Mouse (Mus musculus) hindbrain, embryonic 12.5 days (tissue): ENCODE results near the gene Fgfr1op2. TPM values are rescaled to one million over a fixed set of nuclear protein-coding genes. Genes with fewer than 3 reads are reported as not detected.
A peak's percentile ranks its signal among the peaks of the same experiment; 100 is the strongest.
"Not testable (repeated sequence)": the region's sequence is repeated elsewhere in the genome, so short reads cannot be mapped to it uniquely, and the experiment has no call there.

Experiments used
- ATAC-seq: fragments of 200-750 bp; cut with Nextera tagmentation; 2 replicates; pipeline ENCODE4 v1.8.0; 2017; ENCODE audit warnings: moderate TSS enrichment; ENCODE audit not compliant: low FRiP score
- H3K27ac ChIP-seq: fragments of 300-500 bp; sonication (generic); 2 replicates; pipeline ENCODE4 v1.5.1; 2016; ENCODE audit warnings: mild to moderate bottlenecking
- H3K27me3 ChIP-seq: fragments of 300-500 bp; sonication (generic); 2 replicates; pipeline ENCODE4 v1.6.1; 2016; ENCODE audit warnings: mild to moderate bottlenecking
- H3K36me3 ChIP-seq: fragments of 300-500 bp; sonication (generic); 2 replicates; pipeline ENCODE4 v1.6.1; 2016; ENCODE audit warnings: mild to moderate bottlenecking
- H3K4me1 ChIP-seq: fragments of 300-500 bp; sonication (generic); 2 replicates; pipeline ENCODE4 v1.6.1; 2016
- H3K4me2 ChIP-seq: fragments of 300-500 bp; sonication (generic); replicated peaks from 2 replicates; pipeline ENCODE4 v1.6.1; 2016; ENCODE audit warnings: mild to moderate bottlenecking
- H3K4me3 ChIP-seq: fragments of 300-500 bp; sonication (generic); 2 replicates; pipeline ENCODE4 v1.5.1; 2016; ENCODE audit warnings: mild to moderate bottlenecking
- H3K9ac ChIP-seq: fragments of 300-500 bp; sonication (generic); 2 replicates; pipeline ENCODE4 v1.6.1; 2016; ENCODE audit warnings: mild to moderate bottlenecking, moderate library complexity
- H3K9me3 ChIP-seq: fragments of 300-500 bp; sonication (generic); replicated peaks from 2 replicates; pipeline ENCODE4 v1.6.1; 2016; ENCODE audit warnings: mild to moderate bottlenecking
- WGBS: fragments of 180-500 bp; shearing (Covaris S2); methylation state at CpG from one replicate; pipeline ENCODE4 v1.1.7; 2016; 5-methylcytosine and 5-hydroxymethylcytosine counted together
- polyA plus RNA-seq: library from polyadenylated mRNA; unstranded; fragments of >200 nt; fragmentation: Nextera tagmentation; extraction: Ambion mirVana; gene quantifications from 2 replicates; pipeline ENCODE4 v1.2.1, GENCODE M21; 2016

Gene Fgfr1op2
- polyA plus RNA-seq, 1 experiment from 2014 or later, result 73.9 TPM

GRCm38 (mm10) chr6:146551326-146551725 lies 25.7 kb upstream of the Fgfr1op2 start:
- H3K9me3 ChIP-seq, result no peaks in the 10 kb centered on the region
- H3K36me3 ChIP-seq, result peaks cover 75% of the 10 kb centered on the region
- no peaks in the 10 kb centered on the region for H3K27me3 ChIP-seq
- no peak overlapping the region for H3K27ac ChIP-seq
- H3K9ac ChIP-seq, result no peak overlapping the region
- H3K4me2 ChIP-seq, result no peak overlapping the region
- no peaks in the 10 kb centered on the region for H3K4me1 ChIP-seq
- ATAC-seq, result no peak
- H3K4me3 ChIP-seq, result no peak overlapping the region

GRCm38 (mm10) chr6:146562461-146562860 lies 14.5 kb upstream of the Fgfr1op2 start:
- not testable (repeated sequence) for H3K4me2 ChIP-seq, H3K4me3 ChIP-seq, ATAC-seq, H3K27me3 ChIP-seq, H3K4me1 ChIP-seq, H3K9ac ChIP-seq, H3K9me3 ChIP-seq, H3K27ac ChIP-seq
- WGBS, result 85% methylated on average over 1 of the region's 1 CpGs
- peaks cover 44% of the 10 kb centered on the region for H3K36me3 ChIP-seq

- no peaks in the 10 kb centered on the region for H3K36me3 ChIP-seq
- H3K4me2 ChIP-seq, result no peak overlapping the region
- H3K9ac ChIP-seq, result no peak overlapping the region
- H3K27ac ChIP-seq, result no peak overlapping the region
- peaks cover 21% of the 10 kb centered on the region for H3K4me1 ChIP-seq
- H3K27me3 ChIP-seq, result no peaks in the 10 kb centered on the region
- H3K4me3 ChIP-seq, result no peak overlapping the region
- H3K9me3 ChIP-seq, result no peaks in the 10 kb centered on the region
- no peak for ATAC-seq
Observed at GRCm38 (mm10) chr6:146572073-146572472, 4.9 kb upstream of the Fgfr1op2 start.

GRCm38 (mm10) chr6:146577310-146578109 lies 507 bp downstream of the Fgfr1op2 start, which contains the start of gene Ints13:
TSS of gene Ints13 (minus strand) at chr6:146577835.
- peak; percentile 98 for ATAC-seq

GRCm38 (mm10) chr6:146578111-146578531 lies 1.1 kb downstream of the Fgfr1op2 start:
- ATAC-seq, result peak; percentile 55
- peak overlapping the region; percentile 85 for H3K9ac ChIP-seq
- H3K4me1 ChIP-seq, result peaks cover 29% of the 10 kb centered on the region
- under 1% methylated on average over 21 of the region's 22 CpGs for WGBS
- no peaks in the 10 kb centered on the region for H3K9me3 ChIP-seq
- no peaks in the 10 kb centered on the region for H3K36me3 ChIP-seq
- H3K4me2 ChIP-seq, result peak overlapping the region; percentile 86
- H3K4me3 ChIP-seq, result peak overlapping the region; percentile 85
- H3K27me3 ChIP-seq, result no peaks in the 10 kb centered on the region
- H3K27ac ChIP-seq, result peak overlapping the region; percentile 94

More at GRCm38 (mm10) chr6:146577310-146578109, 507 bp downstream of the Fgfr1op2 start, which contains the start of gene Ints13:
- H3K4me2 ChIP-seq, result peak within 1 kb of the TSS; percentile 86
- peak within 1 kb of the TSS; percentile 85 for H3K4me3 ChIP-seq
- WGBS, result under 1% methylated on average over 77 of the region's 77 CpGs
- no peaks in the 10 kb centered on the region for H3K36me3 ChIP-seq
- peak within 1 kb of the TSS; percentile 94 for H3K27ac ChIP-seq
- H3K9ac ChIP-seq, result peak within 1 kb of the TSS; percentile 85
- no peaks in the 10 kb centered on the region for H3K9me3 ChIP-seq
- H3K27me3 ChIP-seq, result no peaks in the 10 kb centered on the region
- peaks cover 29% of the 10 kb centered on the region for H3K4me1 ChIP-seq

GRCm38 (mm10) chr6:146578586-146578985 lies 1.6 kb downstream of the Fgfr1op2 start:
- peak overlapping the region; percentile 94 for H3K27ac ChIP-seq
- H3K4me3 ChIP-seq, result peak overlapping the region; percentile 85
- peak overlapping the region; percentile 86 for H3K4me2 ChIP-seq
- WGBS, result 16% methylated on average over 7 of the region's 7 CpGs
- H3K36me3 ChIP-seq, result no peaks in the 10 kb centered on the region
- peaks cover 29% of the 10 kb centered on the region for H3K4me1 ChIP-seq
- no peak for ATAC-seq
- peak overlapping the region; percentile 85 for H3K9ac ChIP-seq
- no peaks in the 10 kb centered on the region for H3K9me3 ChIP-seq
- no peaks in the 10 kb centered on the region for H3K27me3 ChIP-seq

- no peak for ATAC-seq
- WGBS, result 54% methylated on average over 2 of the region's 2 CpGs
- 0 out of 2 replicates have a peak, but pooled peaks cover under 1% of the 10 kb centered on the region for H3K36me3 ChIP-seq
- H3K9ac ChIP-seq, result no peak overlapping the region
- H3K4me3 ChIP-seq, result no peak overlapping the region
- no peaks in the 10 kb centered on the region for H3K27me3 ChIP-seq
- peaks cover 21% of the 10 kb centered on the region for H3K4me1 ChIP-seq
- no peaks in the 10 kb centered on the region for H3K9me3 ChIP-seq
- H3K4me2 ChIP-seq, result no peak overlapping the region
- H3K27ac ChIP-seq, result no peak overlapping the region
Observed at GRCm38 (mm10) chr6:146580381-146580926, 3.5 kb downstream of the Fgfr1op2 start.

- ATAC-seq, result no peak
- Histone ChIP-seq H3K4me2 (no peak overlapping the region), H3K9ac (no peak overlapping the region), H3K27ac (no peak overlapping the region), H3K27me3 (no peaks in the 10 kb centered on the region), H3K36me3 (peaks cover 23% of the 10 kb centered on the region), H3K4me1 (peaks cover 7% of the 10 kb centered on the region), H3K9me3 (no peaks in the 10 kb centered on the region), H3K4me3 (no peak overlapping the region)
- WGBS, result 86% methylated on average over 2 of the region's 2 CpGs
Observed at GRCm38 (mm10) chr6:146583366-146584046, 6.5 kb downstream of the Fgfr1op2 start.

GRCm38 (mm10) chr6:146585134-146585533 lies 8.1 kb downstream of the Fgfr1op2 start:
- WGBS, result 94% methylated on average over 4 of the region's 5 CpGs
- Histone ChIP-seq H3K27me3 (no peaks in the 10 kb centered on the region), H3K4me1 (no peaks in the 10 kb centered on the region), H3K9ac (no peak overlapping the region), H3K27ac (no peak overlapping the region), H3K4me3 (no peak overlapping the region), H3K4me2 (no peak overlapping the region), H3K9me3 (no peaks in the 10 kb centered on the region), H3K36me3 (peaks cover 39% of the 10 kb centered on the region)
- ATAC-seq, result no peak

- no peak for ATAC-seq
- no peaks in the 10 kb centered on the region for H3K4me1 ChIP-seq
- WGBS, result 85% methylated on average over 4 of the region's 4 CpGs
- H3K9ac ChIP-seq, result no peak overlapping the region
- H3K27me3 ChIP-seq, result no peaks in the 10 kb centered on the region
- H3K4me2 ChIP-seq, result no peak overlapping the region
- no peaks in the 10 kb centered on the region for H3K9me3 ChIP-seq
- H3K4me3 ChIP-seq, result no peak overlapping the region
- H3K27ac ChIP-seq, result no peak overlapping the region
- H3K36me3 ChIP-seq, result peaks cover 73% of the 10 kb centered on the region
Observed at GRCm38 (mm10) chr6:146602601-146603000, 25.6 kb downstream of the Fgfr1op2 start.

- Histone ChIP-seq H3K9ac (no peak overlapping the region), H3K4me2 (no peak overlapping the region), H3K9me3 (no peaks in the 10 kb centered on the region), H3K4me1 (no peaks in the 10 kb centered on the region), H3K27ac (no peak overlapping the region), H3K36me3 (peaks cover 71% of the 10 kb centered on the region), H3K27me3 (no peaks in the 10 kb centered on the region), H3K4me3 (no peak overlapping the region)
- ATAC-seq, result no peak
- WGBS, result 87% methylated on average over 10 of the region's 10 CpGs
Observed at GRCm38 (mm10) chr6:146603651-146604050, 26.6 kb downstream of the Fgfr1op2 start.

- H3K4me1 ChIP-seq, result no peaks in the 10 kb centered on the region
- H3K9me3 ChIP-seq, result no peaks in the 10 kb centered on the region
- H3K27me3 ChIP-seq, result no peaks in the 10 kb centered on the region
- no peak for ATAC-seq
- H3K36me3 ChIP-seq, result peaks cover 50% of the 10 kb centered on the region
- no peak overlapping the region for H3K9ac ChIP-seq
- no peak overlapping the region for H3K4me2 ChIP-seq
- H3K27ac ChIP-seq, result no peak overlapping the region
- 84% methylated on average over 6 of the region's 6 CpGs for WGBS
- H3K4me3 ChIP-seq, result no peak overlapping the region
Observed at GRCm38 (mm10) chr6:146611385-146611784, 34.4 kb downstream of the Fgfr1op2 start.
